Mouse (Mus musculus): ENCODE measurements around the gene Gm266.

GRCm38 (mm10) chr12:111533096-111533794 is 47.6 kb upstream of the Gm266 start:
- TF ChIP-seq CTCF (IDR thresholded peaks at IDR 0.05; ENCODE audit: control insufficient read depth, insufficient read depth, insufficient replicate concordance, low read depth, low read length) (0 out of 2 replicates have a peak, but pooled peaks have one; percentile 3), POLR2A (IDR thresholded peaks at IDR 0.05; ENCODE audit: control insufficient read depth, low read depth, low read length) (no peak)

Measured in testis, adult 2 months (tissue).